Mouse (Mus musculus) left cerebral cortex, adult 2 months (tissue): Measurements from ENCODE around the gene Ak2. TPM values are rescaled to one million over a fixed set of nuclear protein-coding genes. Genes with fewer than 3 reads are reported as not detected.

Experiments
- DNase-seq, 2 experiments: peaks; one replicate each; pipeline ENCODE4 v3.0.0; 2021 to 2022; ENCODE audit warnings: low spot score in 2 of 2, mixed read lengths in 1 of 2; ENCODE audit errors: extremely low spot score in 1 of 2
- H3K27ac ChIP-seq: fragments of 200-600 bp; 2 replicates; pipeline ENCODE4 v1.8.1; 2022
- H3K4me3 ChIP-seq: fragments of 200-600 bp; 2 replicates; pipeline ENCODE4 v1.8.1; 2022
- CTCF ChIP-seq: fragments of 200-600 bp; IDR thresholded peaks from 2 replicates; pipeline ENCODE4 v1.8.1; 2022; ENCODE audit warnings: antibody characterized with exemption, mild to moderate bottlenecking, moderate library complexity
- intact Hi-C: fragments of 180-260 bp; cut with DNase I; formaldehyde crosslinking; loops from one replicate; pipeline ENCODE4 v1.15.1; 2025
- total RNA-seq, 2 experiments: library from RNA; stranded (reverse); gene quantifications; 2 replicates each; pipeline ENCODE4 v1.2.3; 2021

Gene Ak2
- total RNA-seq, 2 experiments from 2014 or later, result 25.7 to 30.4 TPM

DNA sequence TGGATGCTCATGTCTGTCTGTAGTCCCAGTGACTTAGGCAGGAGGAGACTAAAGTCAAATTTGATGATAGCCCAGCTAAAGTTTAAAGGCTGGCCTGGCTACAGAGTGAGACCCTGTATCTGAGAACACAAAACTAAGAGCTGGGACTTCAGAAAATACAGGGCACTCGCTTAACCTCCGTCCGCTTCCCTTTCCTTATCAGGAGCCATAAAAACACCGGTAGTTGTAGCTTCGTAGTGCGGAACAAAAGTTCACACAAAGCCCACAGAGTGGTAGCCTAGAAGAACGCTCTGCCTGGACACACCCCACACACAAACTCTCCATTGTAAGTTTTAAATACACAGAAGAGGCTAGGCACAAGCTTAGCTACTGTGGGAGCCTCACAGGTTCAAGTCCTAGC, 3.5 kb downstream of the Ak2 start:
- intact Hi-C loops, result no loop called here
- no peak for DNase-seq
- no peak overlapping the region for H3K4me3 ChIP-seq
- TF ChIP-seq CTCF, result no peak
- no peak overlapping the region for H3K27ac ChIP-seq

DNA sequence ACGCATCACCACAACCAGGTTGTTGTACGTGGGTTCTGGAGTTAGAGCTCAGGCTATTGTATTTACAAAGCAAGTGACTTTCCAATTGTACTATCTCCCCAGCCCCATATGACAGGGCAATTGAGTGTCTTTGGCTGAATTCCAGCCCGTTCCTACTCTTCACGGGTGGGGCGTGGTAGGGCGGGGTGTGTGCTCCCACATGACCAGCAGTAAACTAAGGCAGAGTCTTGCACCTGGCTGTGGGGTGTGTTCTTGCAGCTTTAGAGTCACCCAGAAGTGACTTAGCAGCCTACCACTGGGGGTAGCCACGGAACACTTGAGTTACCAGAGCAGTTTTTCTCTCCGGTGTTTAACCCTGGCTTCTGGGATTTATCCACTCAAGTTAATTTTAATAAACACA, 5.5 kb downstream of the Ak2 start:
- no peak for DNase-seq
- Histone ChIP-seq H3K4me3 (no peak overlapping the region), H3K27ac (no peak overlapping the region)
- intact Hi-C loops, result no loop called here
- TF ChIP-seq CTCF, result no peak

DNA sequence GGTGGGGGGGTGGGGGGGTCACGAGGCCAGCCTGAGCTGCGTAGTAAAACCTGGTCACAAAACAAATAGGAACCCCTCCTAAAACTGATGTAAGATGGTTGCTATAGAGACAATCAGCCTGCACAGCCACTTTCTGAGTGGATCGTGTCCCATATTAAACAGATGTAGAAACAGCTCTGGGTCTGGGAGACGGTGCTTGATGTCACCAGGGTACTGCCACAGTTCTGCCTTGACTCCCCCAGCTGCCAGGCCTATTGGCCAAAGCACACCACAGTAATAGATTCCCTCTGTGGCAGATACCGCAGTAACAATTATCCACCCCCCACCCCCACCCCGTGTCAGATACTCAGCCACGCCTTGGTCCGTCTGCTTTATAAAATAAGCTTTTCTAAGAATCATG, 6.6 kb downstream of the Ak2 start:
- no peak for TF ChIP-seq CTCF
- no peak overlapping the region for H3K27ac ChIP-seq
- H3K4me3 ChIP-seq, result no peak overlapping the region
- no peak for DNase-seq
- intact Hi-C loops, result no loop called here

DNA sequence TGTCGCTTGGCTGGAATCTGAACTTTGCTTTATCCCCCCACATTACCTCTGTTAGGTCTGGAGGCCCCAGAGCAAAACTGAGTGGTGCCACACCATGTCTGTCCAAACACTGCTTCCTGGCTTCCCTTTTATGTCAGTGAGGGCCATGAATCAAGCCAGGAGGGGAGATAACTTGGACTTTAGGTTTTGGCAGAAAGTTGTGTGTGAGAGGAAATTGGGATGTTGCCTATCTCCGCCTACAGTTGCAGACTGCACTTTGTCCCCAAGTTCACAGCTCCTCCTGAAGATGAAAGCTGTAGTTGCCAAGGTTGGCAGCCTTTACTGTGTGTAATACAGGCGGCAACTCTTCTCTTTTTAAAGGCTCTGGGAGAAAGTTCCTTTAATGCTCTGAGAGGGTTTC, 9.0 kb downstream of the Ak2 start:
- intact Hi-C loops, result no loop called here
- no peak for TF ChIP-seq CTCF
- Histone ChIP-seq H3K27ac (no peak overlapping the region), H3K4me3 (no peak overlapping the region)
- no peak for DNase-seq

DNA sequence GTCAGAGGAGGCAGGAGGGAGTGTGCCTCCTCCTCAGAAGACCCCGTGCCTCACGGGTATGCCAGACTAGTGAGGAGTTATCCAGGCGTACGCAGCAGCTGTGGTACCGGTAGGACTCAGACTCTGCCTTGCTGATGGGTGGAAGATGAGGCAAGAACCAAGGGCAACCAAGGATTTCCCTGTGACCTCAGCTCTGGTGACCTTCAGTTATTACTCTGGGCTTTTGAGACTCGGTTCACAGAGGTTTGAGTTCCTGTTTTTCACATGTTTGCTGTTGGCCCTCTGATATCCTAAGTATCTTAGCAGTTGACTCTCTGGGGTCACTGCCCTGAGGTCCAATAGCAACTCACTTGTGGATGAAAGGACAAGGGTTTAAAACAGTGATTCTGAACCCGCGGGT, 12.0 kb downstream of the Ak2 start:
- intact Hi-C loops, result no loop called here
- Histone ChIP-seq H3K27ac (no peak overlapping the region), H3K4me3 (no peak overlapping the region)
- TF ChIP-seq CTCF, result no peak
- no peak for DNase-seq

DNA sequence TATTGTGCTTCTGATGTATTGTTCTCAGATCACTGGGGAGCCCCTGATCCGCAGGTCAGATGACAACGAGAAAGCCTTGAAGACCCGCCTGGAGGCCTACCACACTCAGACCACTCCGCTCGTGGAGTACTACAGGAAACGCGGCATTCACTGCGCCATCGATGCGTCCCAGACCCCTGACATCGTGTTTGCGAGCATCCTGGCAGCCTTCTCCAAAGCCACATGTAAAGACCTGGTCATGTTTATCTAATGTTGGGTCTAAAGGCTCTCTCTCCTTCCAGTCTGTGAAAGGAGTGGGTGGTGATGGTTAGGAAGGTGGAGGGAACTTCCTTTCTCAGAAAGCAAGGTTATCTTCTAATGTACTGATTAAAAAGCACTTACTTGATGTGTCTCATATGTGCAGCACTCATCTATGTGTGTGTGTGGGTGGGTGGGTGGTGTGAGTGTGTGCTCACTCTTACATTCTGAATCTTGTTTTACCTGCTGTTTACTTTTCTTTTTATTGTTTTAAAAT, 16.3 kb downstream of the Ak2 start:
- H3K4me3 ChIP-seq, result no peak overlapping the region
- intact Hi-C loops, result no loop called here
- no peak for TF ChIP-seq CTCF
- no peak overlapping the region for H3K27ac ChIP-seq
- no peak for DNase-seq

DNA sequence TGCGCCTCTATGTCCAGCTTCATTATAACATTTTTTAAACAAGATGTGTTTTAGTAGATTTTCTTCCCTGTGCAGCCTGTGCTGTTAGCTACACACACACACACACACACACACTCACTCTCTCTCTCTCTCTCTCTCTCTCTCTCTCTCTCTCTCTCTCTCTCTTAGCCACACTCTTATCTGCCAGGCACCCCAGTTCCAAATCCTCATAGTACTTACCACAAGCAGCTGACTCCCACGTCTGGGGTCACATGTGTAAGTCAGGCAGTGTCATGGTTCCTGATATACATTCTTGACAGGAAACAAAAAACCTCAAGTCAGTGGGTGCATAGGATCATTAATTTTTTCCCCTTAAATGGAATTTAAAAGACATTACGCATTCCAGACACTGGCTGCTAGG, 16.9 kb downstream of the Ak2 start:
- H3K27ac ChIP-seq, result no peak overlapping the region
- TF ChIP-seq CTCF, result no peak
- H3K4me3 ChIP-seq, result no peak overlapping the region
- intact Hi-C loops, result no loop called here
- DNase-seq, result no peak

DNA sequence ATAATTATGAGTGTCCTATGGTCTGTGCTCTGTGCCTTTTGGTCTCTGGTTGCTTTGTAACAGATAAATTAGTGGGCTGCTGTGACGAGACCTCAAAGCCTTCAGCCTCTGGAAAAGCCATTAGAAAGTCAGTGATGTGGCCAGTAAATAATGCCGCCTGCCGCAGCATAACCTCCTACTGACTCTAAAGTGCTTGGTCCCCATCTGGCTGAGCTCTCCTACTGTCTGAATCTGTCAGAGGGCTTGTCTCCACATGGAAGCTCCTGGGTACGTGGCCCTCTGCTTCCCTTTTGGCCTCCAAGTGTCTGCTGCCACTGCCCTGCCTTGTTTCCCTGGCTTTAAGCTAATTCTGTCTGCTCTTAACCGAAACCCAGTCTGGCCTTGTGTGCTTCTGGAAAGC, 17.8 kb downstream of the Ak2 start:
- no peak overlapping the region for H3K27ac ChIP-seq
- no peak for TF ChIP-seq CTCF
- H3K4me3 ChIP-seq, result no peak overlapping the region
- no peak for DNase-seq
- intact Hi-C loops, result no loop called here

DNA sequence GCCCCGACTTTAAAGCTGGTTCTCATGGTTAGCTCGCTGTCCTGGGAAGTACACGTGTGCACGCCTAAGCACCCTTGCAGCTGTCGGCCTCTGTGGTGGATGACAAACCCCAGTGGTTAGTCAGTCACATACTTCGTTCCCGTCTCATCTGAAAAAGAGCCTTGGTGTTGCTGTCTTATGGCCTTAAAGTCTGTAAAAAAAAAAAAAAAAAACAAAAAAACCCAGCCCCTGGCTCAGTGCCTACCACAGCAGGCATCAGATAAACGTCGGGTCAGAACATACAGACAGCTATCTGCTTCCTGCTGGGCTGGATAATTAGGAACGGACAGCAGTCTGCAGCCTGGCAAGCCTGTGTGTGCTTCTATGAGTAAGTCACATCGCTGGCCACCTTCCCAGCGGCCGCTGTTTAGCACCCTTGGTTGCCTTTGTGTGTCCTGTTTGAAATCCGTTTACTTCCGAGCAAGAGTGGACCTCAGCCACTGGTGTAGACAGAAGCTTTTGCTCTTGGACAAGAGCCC, 19.9 kb downstream of the Ak2 start:
- intact Hi-C loops, result no loop called here
- H3K27ac ChIP-seq, result no peak overlapping the region
- no peak for DNase-seq
- no peak overlapping the region for H3K4me3 ChIP-seq
- TF ChIP-seq CTCF, result no peak

DNA sequence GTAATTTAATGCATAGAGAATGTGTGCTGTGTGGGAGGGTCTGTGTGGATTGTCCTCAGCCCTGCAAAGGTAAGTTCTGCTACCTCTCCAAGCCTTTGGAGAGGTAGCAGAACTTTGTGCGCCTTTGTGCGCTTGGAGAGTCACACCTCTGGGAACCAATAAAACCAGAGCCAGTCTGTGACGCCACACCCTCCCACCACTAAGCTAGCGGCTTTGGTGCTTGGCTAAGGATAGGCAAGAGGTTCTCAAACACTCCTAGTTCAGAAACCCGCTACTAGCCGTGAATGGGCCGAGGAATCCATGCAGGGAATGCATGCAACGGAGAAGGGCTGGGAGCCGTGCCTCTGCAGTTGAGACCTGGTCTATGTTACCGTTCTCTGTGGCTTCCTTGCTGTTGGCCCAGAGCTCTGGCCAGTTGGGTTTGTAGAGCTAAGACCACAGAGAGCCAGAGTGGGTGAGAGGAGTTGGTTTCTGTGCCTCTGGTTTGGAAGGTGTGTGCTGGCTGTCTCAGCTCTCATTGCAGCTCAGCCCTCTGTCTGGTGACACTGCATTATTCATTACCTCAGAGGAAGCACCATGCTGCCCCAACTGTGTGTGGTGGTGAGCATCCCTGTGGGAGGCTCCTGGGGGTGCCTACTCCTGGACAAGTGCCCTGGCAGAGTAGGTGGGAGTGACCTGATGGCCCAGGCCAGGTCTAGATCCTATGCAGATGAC, 21.6 kb downstream of the Ak2 start:
- intact Hi-C loops, result no loop called here
- Histone ChIP-seq H3K4me3 (no peak overlapping the region), H3K27ac (no peak overlapping the region)
- no peak for DNase-seq
- TF ChIP-seq CTCF, result no peak

DNA sequence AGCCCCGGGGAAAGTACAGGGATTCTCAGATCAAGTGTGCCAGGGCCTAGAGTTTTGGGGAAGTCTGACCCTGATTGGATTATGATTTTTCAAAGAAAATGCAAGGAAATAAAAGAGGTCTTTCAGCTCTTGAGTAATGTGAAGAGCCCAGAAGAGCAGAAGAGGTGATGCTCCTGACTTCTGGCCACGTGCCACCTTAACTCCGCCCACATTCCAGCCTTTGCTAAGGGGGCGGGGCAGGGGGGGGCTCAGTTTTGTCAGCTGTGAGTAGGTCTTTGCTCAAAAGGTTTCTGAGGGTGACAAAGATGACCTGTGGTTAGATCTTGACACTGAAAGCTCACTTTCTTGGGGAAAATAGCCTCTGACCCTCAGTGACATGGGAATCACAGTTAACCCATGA, 24.6 kb downstream of the Ak2 start:
- no peak for TF ChIP-seq CTCF
- intact Hi-C loops, result no loop called here
- no peak overlapping the region for H3K27ac ChIP-seq
- no peak for DNase-seq
- no peak overlapping the region for H3K4me3 ChIP-seq

DNA sequence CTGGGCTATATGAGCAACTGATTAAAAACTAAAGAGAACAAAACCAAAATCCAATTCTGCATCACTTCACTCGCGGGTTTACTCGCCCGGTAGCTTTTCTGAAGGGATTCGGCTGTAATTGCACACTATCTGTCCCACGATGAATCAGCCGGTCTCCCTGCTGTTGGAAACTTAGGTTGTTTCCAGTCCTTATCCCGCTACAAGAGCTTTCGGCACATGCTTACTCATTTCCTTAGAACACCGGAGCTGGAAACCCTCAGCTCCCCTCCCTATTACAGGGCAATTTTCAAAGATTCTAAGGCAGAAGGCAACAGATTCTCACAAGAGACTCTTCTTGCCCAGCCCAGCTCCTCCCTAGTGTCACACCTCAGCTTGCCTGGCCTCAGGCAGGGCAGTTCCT, 25.4 kb downstream of the Ak2 start:
- no peak overlapping the region for H3K4me3 ChIP-seq
- no peak for TF ChIP-seq CTCF
- intact Hi-C loops, result no loop called here
- no peak for DNase-seq
- no peak overlapping the region for H3K27ac ChIP-seq

DNA sequence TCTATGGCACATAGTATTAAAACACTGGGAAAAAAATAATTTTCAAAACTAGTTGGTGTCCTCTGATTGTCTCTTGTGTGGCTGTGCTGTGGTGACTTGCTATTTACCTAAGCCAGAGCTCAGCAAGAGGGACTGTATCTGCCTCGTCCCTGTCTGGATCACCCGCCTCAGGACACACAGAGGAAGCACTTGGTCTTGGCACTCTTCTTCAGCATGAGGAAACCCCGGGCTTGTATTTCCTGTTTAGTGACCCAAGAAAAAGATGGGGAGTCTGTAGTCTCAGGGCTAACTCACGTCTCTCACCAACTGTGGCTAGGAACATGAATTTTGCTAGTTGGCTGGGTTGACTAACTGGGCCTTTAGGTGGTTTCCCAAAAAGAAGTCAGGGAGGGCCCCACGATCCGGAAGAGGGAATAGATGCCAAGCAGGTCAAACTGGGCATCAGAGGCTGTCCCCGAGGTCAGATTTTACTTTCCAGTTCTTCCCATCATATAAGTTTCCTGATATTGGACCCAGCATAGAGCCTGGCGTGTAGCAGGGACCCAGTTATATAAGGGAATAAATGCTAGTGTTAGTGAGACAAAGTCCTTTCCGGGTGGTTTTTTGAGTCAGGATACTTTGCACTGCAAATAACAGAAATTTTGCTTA, 27.2 kb downstream of the Ak2 start:
- intact Hi-C loops, result no loop called here
- Histone ChIP-seq H3K27ac (no peak overlapping the region), H3K4me3 (no peak overlapping the region)
- no peak for TF ChIP-seq CTCF
- DNase-seq, result no peak
